Mouse (Mus musculus): ENCODE results near the gene Itpkc. TPM values are rescaled to one million over a fixed set of nuclear protein-coding genes. Genes with fewer than 3 reads are reported as not detected.

Itpkc gene
- polyA plus RNA-seq, 1 experiment from 2014 or later = 1.6 TPM

GRCm38 (mm10) chr7:27218586-27218985 is 9.9 kb downstream of the Itpkc start:
- WGBS (ENCODE audit: insufficient replicate concordance) = 61% methylated on average over 7 of the region's 7 CpGs
- no peak overlapping the region for H3K4me3 ChIP-seq (ENCODE audit: low read depth, low read length)
- H3K4me1 ChIP-seq (ENCODE audit: control insufficient read depth, low read depth, low read length) = peaks cover 17% of the 10 kb centered on the region
- no peaks in the 10 kb centered on the region for H3K27me3 ChIP-seq (ENCODE audit: control insufficient read depth, insufficient read depth, low read depth, low read length)
- no peaks in the 10 kb centered on the region for H3K36me3 ChIP-seq (ENCODE audit: control insufficient read depth, insufficient read depth)
- no peak overlapping the region for H3K9ac ChIP-seq (ENCODE audit: low read depth, low read length)
- no peak for ATAC-seq (ENCODE audit: low read depth)
- no peak overlapping the region for H3K27ac ChIP-seq (ENCODE audit: low read length)
- no peak overlapping the region for H3K4me2 ChIP-seq (ENCODE audit: low read depth, low read length)
- H3K9me3 ChIP-seq (replicated peaks; ENCODE audit: control insufficient read depth, low read length) = no peaks in the 10 kb centered on the region

GRCm38 (mm10) chr7:27212626-27213025 is 15.8 kb downstream of the Itpkc start:
- Histone ChIP-seq H3K4me2 (ENCODE audit: low read depth, low read length) (no peak overlapping the region), H3K36me3 (ENCODE audit: control insufficient read depth, insufficient read depth) (no peaks in the 10 kb centered on the region; the same call in 1 of the 2 replicates), H3K9ac (ENCODE audit: low read depth, low read length) (no peak overlapping the region), H3K27ac (ENCODE audit: low read length) (no peak overlapping the region), H3K9me3 (replicated peaks; ENCODE audit: control insufficient read depth, low read length) (no peaks in the 10 kb centered on the region), H3K4me1 (ENCODE audit: control insufficient read depth, low read depth, low read length) (no peaks in the 10 kb centered on the region), H3K4me3 (ENCODE audit: low read depth, low read length) (no peak overlapping the region), H3K27me3 (ENCODE audit: control insufficient read depth, insufficient read depth, low read depth, low read length) (no peaks in the 10 kb centered on the region)
- WGBS (ENCODE audit: insufficient replicate concordance) = 55% methylated on average over 2 of the region's 2 CpGs
- no peak for ATAC-seq (ENCODE audit: low read depth)

- WGBS (ENCODE audit: insufficient replicate concordance) = 85% methylated on average over 8 of the region's 8 CpGs
- Histone ChIP-seq H3K9ac (ENCODE audit: low read depth, low read length) (no peak overlapping the region), H3K27me3 (ENCODE audit: control insufficient read depth, insufficient read depth, low read depth, low read length) (no peaks in the 10 kb centered on the region), H3K36me3 (ENCODE audit: control insufficient read depth, insufficient read depth) (no peaks in the 10 kb centered on the region), H3K4me2 (ENCODE audit: low read depth, low read length) (no peak overlapping the region), H3K27ac (ENCODE audit: low read length) (no peak overlapping the region), H3K4me3 (ENCODE audit: low read depth, low read length) (no peak overlapping the region), H3K9me3 (replicated peaks; ENCODE audit: control insufficient read depth, low read length) (no peaks in the 10 kb centered on the region), H3K4me1 (ENCODE audit: control insufficient read depth, low read depth, low read length) (no peaks in the 10 kb centered on the region)
- no peak for ATAC-seq (ENCODE audit: low read depth)
Observed at GRCm38 (mm10) chr7:27203730-27204449, 24.6 kb downstream of the Itpkc start.

GRCm38 (mm10) chr7:27198779-27199178 is 29.7 kb downstream of the Itpkc start:
- no peak for ATAC-seq (ENCODE audit: low read depth)
- H3K27me3 ChIP-seq (ENCODE audit: control insufficient read depth, insufficient read depth, low read depth, low read length) = no peaks in the 10 kb centered on the region
- no peak overlapping the region for H3K4me3 ChIP-seq (ENCODE audit: low read depth, low read length)
- WGBS (ENCODE audit: insufficient replicate concordance) = 84% methylated on average over 8 of the region's 8 CpGs
- H3K9me3 ChIP-seq (replicated peaks; ENCODE audit: control insufficient read depth, low read length) = no peaks in the 10 kb centered on the region
- no peak overlapping the region for H3K27ac ChIP-seq (ENCODE audit: low read length)
- H3K4me1 ChIP-seq (ENCODE audit: control insufficient read depth, low read depth, low read length) = peaks cover 17% of the 10 kb centered on the region
- no peak overlapping the region for H3K9ac ChIP-seq (ENCODE audit: low read depth, low read length)
- H3K4me2 ChIP-seq (ENCODE audit: low read depth, low read length) = no peak overlapping the region
- no peaks in the 10 kb centered on the region; the same call in 1 of the 2 replicates for H3K36me3 ChIP-seq (ENCODE audit: control insufficient read depth, insufficient read depth)

GRCm38 (mm10) chr7:27198355-27198754 is 30.1 kb downstream of the Itpkc start:
- H3K4me3 ChIP-seq (ENCODE audit: low read depth, low read length) = no peak overlapping the region
- H3K27me3 ChIP-seq (ENCODE audit: control insufficient read depth, insufficient read depth, low read depth, low read length) = no peaks in the 10 kb centered on the region
- no peak overlapping the region for H3K9ac ChIP-seq (ENCODE audit: low read depth, low read length)
- ATAC-seq (ENCODE audit: low read depth) = no peak
- peaks cover 4% of the 10 kb centered on the region for H3K36me3 ChIP-seq (ENCODE audit: control insufficient read depth, insufficient read depth)
- no peaks in the 10 kb centered on the region for H3K9me3 ChIP-seq (replicated peaks; ENCODE audit: control insufficient read depth, low read length)
- peaks cover 17% of the 10 kb centered on the region for H3K4me1 ChIP-seq (ENCODE audit: control insufficient read depth, low read depth, low read length)
- H3K27ac ChIP-seq (ENCODE audit: low read length) = no peak overlapping the region
- H3K4me2 ChIP-seq (ENCODE audit: low read depth, low read length) = no peak overlapping the region

GRCm38 (mm10) chr7:27197634-27198033 is 30.8 kb downstream of the Itpkc start:
- Histone ChIP-seq H3K9ac (ENCODE audit: low read depth, low read length) (no peak overlapping the region), H3K27me3 (ENCODE audit: control insufficient read depth, insufficient read depth, low read depth, low read length) (no peaks in the 10 kb centered on the region), H3K36me3 (ENCODE audit: control insufficient read depth, insufficient read depth) (peaks cover 6% of the 10 kb centered on the region), H3K4me1 (ENCODE audit: control insufficient read depth, low read depth, low read length) (peaks cover 17% of the 10 kb centered on the region), H3K9me3 (replicated peaks; ENCODE audit: control insufficient read depth, low read length) (no peaks in the 10 kb centered on the region), H3K4me3 (ENCODE audit: low read depth, low read length) (no peak overlapping the region), H3K27ac (ENCODE audit: low read length) (no peak overlapping the region), H3K4me2 (ENCODE audit: low read depth, low read length) (no peak overlapping the region)
- WGBS (ENCODE audit: insufficient replicate concordance) = 67% methylated on average over 8 of the region's 8 CpGs
- no peak for ATAC-seq (ENCODE audit: low read depth)

- no peak for ATAC-seq (ENCODE audit: low read depth)
- no peaks in the 10 kb centered on the region for H3K9me3 ChIP-seq (replicated peaks; ENCODE audit: control insufficient read depth, low read length)
- peaks cover 17% of the 10 kb centered on the region for H3K4me1 ChIP-seq (ENCODE audit: control insufficient read depth, low read depth, low read length)
- no peak overlapping the region for H3K27ac ChIP-seq (ENCODE audit: low read length)
- no peak overlapping the region for H3K4me2 ChIP-seq (ENCODE audit: low read depth, low read length)
- H3K4me3 ChIP-seq (ENCODE audit: low read depth, low read length) = no peak overlapping the region
- WGBS (ENCODE audit: insufficient replicate concordance) = 69% methylated on average over 3 of the region's 3 CpGs
- H3K36me3 ChIP-seq (ENCODE audit: control insufficient read depth, insufficient read depth) = peaks cover 11% of the 10 kb centered on the region
- no peak overlapping the region for H3K9ac ChIP-seq (ENCODE audit: low read depth, low read length)
- H3K27me3 ChIP-seq (ENCODE audit: control insufficient read depth, insufficient read depth, low read depth, low read length) = no peaks in the 10 kb centered on the region
Observed at GRCm38 (mm10) chr7:27197136-27197535, 31.3 kb downstream of the Itpkc start.

GRCm38 (mm10) chr7:27195681-27196611 is 32.5 kb downstream of the Itpkc start, which contains the start of the genes BC024978 and Snrpa:
Gene BC024978, plus strand, starts transcription at chr7:27195781.
Gene Snrpa, minus strand, starts transcription at chr7:27196271.
- Histone ChIP-seq H3K36me3 (ENCODE audit: control insufficient read depth, insufficient read depth) (peaks cover 23% of the 10 kb centered on the region), H3K9me3 (replicated peaks; ENCODE audit: control insufficient read depth, low read length) (no peaks in the 10 kb centered on the region), H3K4me2 (ENCODE audit: low read depth, low read length) (peak within 1 kb of the TSS; percentile 89), H3K9ac (ENCODE audit: low read depth, low read length) (peak within 1 kb of the TSS; percentile 81), H3K27ac (ENCODE audit: low read length) (peak within 1 kb of the TSS; percentile 95), H3K4me3 (ENCODE audit: low read depth, low read length) (peak within 1 kb of the TSS; percentile 86), H3K27me3 (ENCODE audit: control insufficient read depth, insufficient read depth, low read depth, low read length) (no peaks in the 10 kb centered on the region), H3K4me1 (ENCODE audit: control insufficient read depth, low read depth, low read length) (peaks cover 17% of the 10 kb centered on the region)
- ATAC-seq (ENCODE audit: low read depth) = peak; percentile 98
- WGBS (ENCODE audit: insufficient replicate concordance) = under 1% methylated on average over 64 of the region's 64 CpGs

- WGBS (ENCODE audit: insufficient replicate concordance) = 71% methylated on average over 4 of the region's 4 CpGs
Observed at GRCm38 (mm10) chr7:27193731-27194130, 34.7 kb downstream of the Itpkc start.

More at GRCm38 (mm10) chr7:27193731-27194130, 34.7 kb downstream of the Itpkc start:
- no peak overlapping the region for H3K9ac ChIP-seq (ENCODE audit: low read depth, low read length)
- H3K4me3 ChIP-seq (ENCODE audit: low read depth, low read length) = no peak overlapping the region
- peaks cover 44% of the 10 kb centered on the region for H3K36me3 ChIP-seq (ENCODE audit: control insufficient read depth, insufficient read depth)
- ATAC-seq (ENCODE audit: low read depth) = no peak
- H3K4me1 ChIP-seq (ENCODE audit: control insufficient read depth, low read depth, low read length) = peaks cover 17% of the 10 kb centered on the region
- H3K27me3 ChIP-seq (ENCODE audit: control insufficient read depth, insufficient read depth, low read depth, low read length) = no peaks in the 10 kb centered on the region
- H3K4me2 ChIP-seq (ENCODE audit: low read depth, low read length) = no peak overlapping the region
- H3K27ac ChIP-seq (ENCODE audit: low read length) = no peak overlapping the region
- H3K9me3 ChIP-seq (replicated peaks; ENCODE audit: control insufficient read depth, low read length) = no peaks in the 10 kb centered on the region
